Mouse (Mus musculus) E14TG2a.4 (cell line): ENCODE measurements around the gene Ptprn2.

Source experiments
- CTCF ChIP-seq: conservative IDR thresholded peaks from 2 replicates; pipeline ENCODE4 v1.5.1; 2014; ENCODE audit warnings: low read length
- NANOG ChIP-seq: IDR thresholded peaks from 2 replicates; pipeline ENCODE4 v1.6.1; 2014; ENCODE audit warnings: borderline replicate concordance, low read length, mixed read lengths
- POU5F1 ChIP-seq: IDR thresholded peaks from 2 replicates; pipeline ENCODE4 v1.6.1; 2014; ENCODE audit warnings: low read length, borderline replicate concordance

DNA sequence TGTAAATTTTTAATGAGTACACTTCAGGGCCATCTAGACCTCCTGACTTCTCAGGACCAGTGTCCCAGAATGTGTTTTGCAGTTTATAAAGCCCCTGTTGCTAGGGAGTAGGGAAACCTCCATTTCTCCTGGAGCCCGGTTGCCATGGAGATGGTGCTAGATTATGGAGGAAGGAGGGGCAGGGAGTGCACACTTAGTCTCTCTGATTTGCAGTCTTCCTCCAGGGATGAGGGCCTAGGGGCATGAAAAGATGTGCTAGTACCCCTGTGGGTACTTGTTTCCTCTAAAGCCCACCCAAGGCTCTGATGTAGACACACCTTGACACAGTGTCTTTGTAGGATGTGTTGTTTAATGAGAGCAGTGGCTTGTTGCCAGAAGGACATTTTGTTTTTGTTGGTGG lies 114.0 kb downstream of the Ptprn2 start:
- no peak for TF ChIP-seq CTCF
- TF ChIP-seq NANOG, result no peak
- no peak for TF ChIP-seq POU5F1
